Mouse (Mus musculus): ENCODE results near the gene Gm11562. TPM values are rescaled to one million over a fixed set of nuclear protein-coding genes. Genes with fewer than 3 reads are reported as not detected.

Gm11562 gene
- not detected for polyA plus RNA-seq (2014; fragmentation: Illumina TruSeq; extraction: RNeasy Lipid Tissue Mini Kit (QIAGEN cat#74804); ENCODE audit: insufficient read depth, low read depth, low replicate concordance)

DNA sequence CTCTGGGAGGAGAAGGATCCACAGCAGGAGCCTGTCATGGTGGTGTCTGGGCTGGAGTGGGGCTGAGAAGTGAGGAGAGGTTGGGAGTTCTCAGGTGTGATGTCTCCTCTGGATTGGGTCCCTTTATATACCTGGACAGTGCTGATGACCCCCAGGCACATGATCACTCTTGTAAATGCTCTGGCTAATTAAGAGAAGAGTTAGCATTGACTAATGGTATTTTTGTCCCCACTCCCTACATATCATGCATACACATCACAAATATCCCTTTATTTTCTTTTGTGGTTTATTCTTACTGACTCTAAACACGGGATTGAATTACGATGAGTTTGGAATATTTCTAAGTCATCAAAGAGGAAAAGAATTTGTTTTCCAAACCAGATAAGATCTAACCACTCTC lies at the start of gene Gm11562:
Gm11562 (minus strand) TSS at position 101 of the 400 bp plus-strand sequence.

DNA sequence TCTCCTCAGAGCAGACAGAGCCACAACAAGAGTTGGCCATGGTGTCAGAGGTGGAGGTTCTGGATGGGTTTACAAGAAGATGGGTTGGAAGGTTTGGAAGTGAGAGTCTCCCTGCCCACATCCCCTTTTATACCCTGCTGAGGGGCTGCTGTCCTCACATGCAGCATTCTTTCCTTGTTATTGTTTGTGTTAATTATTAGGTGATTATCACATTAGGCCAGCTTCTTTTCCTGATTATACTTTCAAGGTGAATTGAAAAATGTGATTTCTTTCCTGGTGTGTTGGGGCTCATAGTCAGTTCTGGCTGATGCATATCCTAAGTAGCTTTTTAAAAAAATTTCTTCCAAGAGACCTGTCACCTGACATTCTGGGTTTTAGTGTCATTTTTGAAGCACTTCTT lies 45.6 kb upstream of the Gm11562 start, which contains the start of gene Krtap4-6:
Krtap4-6 (minus strand) TSS at position 101 of the 400 bp plus-strand sequence.

DNA sequence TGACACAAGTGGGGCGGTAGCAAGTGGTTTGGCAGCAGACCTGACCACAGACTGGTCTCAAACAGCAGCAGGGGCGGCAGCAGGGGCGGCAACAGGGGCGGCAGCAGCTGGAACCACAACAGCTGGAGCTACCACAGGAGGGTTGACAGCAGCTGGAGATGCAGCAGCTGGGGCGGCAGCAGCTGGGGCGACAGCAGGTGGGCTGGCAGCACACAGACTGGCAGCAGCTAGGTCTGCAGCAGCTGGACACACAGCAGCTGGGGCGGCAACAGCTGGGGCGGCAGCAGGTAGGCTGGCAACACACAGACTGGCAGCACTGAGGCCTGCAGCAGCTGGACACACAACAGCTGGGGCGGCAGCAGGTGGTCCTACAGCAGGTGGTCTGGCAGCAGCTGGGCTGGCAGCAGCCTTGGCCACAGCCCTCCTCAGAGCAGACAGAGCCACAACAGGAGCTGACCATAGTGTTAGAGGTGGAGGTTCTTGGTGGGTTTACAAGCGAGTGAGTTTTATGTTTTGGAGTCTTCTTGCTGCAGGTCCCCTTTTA lies 38.3 kb upstream of the Gm11562 start, which contains the start of gene Gm11563:
Gm11563 (minus strand) TSS at position 494 of the 544 bp plus-strand sequence.

DNA sequence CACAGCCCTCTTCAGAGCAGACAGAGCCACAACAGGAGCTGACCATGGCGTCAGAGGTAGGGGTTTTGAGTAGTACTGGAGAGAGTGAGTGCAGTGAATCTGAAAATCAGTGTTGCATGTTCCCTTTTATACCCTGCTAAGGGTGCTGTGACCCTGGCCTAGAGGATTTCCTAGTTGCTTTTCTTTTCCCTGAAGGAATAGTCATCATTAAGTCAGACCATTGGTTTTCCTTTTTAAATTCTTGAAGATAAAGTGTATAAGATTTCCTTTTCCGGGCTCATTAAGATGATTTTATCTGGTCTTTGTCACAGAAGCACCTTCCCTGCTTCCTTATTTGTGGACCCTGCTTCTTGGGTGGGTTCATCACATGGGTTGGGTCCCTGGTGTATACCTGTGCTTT lies 29.9 kb upstream of the Gm11562 start, which contains the start of gene Gm11555:
Gm11555 (minus strand) TSS at position 101 of the 400 bp plus-strand sequence.

DNA sequence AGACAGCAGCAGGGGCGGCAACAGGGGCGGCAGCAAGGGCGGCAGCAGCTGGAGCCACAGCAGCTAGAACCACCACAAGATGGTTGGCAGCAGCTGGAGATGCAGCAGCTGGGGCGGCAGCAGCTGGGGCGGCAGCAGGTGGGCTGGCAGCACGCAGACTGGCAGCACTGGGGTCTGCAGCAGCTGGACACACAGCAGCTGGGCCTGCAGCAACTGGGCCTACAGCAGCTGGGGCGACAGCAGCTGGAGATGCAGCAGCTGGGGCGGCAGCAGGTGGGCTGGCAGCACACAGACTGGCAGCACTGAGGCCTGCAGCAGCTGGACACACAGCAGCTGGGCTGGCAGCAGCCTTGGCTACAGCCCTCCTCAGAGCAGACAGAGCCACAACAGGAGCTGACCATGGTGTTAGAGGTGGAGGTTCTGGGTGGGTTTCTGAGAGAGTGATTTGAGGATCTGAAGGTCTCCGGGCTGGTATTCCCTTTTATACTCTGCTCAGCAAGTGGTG lies 23.5 kb upstream of the Gm11562 start, which contains the start of gene Krtap4-7:
Krtap4-7 (minus strand) TSS at position 455 of the 505 bp plus-strand sequence.

DNA sequence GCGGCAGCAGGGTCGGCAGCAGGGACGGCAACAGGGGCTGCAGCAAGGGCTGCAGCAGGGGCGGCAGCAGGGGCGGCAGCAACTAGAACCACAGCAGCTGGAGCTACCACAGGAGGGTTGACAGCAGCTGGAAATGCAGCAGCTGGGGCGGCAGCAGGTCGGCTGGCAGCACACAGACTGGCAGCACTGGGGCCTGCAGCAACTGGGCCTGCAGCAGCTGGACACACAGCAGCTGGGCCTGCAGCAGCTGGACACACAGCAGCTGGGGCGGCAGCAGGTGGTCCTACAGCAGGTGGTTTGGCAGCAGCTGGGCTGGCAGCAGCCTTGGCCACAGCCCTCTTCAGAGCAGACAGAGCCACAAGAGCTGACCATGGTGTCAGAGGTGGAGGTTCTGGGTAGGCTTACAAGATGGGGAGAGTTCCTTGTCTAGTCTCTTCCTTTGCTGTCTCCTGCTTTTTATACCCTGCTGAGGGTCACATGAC lies 14.5 kb upstream of the Gm11562 start, which contains the start of gene Krtap4-2:
Krtap4-2 (minus strand) TSS at position 432 of the 482 bp plus-strand sequence.

DNA sequence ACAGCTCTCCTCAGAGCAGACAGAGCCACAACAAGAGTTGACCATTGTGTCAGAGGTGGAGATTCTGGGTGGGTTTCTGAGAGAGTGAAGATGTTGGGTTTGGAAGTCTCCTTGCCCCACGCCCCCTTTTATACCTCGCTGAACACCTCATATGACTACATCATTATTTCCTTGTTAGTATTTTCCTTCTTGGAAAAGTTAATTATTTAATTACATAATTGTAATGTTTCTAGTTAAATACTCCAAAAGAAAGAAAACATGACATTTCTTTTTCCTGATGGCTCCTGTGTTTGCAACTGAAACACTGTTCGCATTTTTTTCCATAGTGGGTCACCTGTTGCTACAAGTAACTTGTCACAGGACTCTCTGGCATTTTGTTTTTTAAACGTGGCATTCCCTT lies 7.9 kb upstream of the Gm11562 start, which contains the start of gene Krtap4-1:
Krtap4-1 (minus strand) TSS at position 101 of the 400 bp plus-strand sequence.

DNA sequence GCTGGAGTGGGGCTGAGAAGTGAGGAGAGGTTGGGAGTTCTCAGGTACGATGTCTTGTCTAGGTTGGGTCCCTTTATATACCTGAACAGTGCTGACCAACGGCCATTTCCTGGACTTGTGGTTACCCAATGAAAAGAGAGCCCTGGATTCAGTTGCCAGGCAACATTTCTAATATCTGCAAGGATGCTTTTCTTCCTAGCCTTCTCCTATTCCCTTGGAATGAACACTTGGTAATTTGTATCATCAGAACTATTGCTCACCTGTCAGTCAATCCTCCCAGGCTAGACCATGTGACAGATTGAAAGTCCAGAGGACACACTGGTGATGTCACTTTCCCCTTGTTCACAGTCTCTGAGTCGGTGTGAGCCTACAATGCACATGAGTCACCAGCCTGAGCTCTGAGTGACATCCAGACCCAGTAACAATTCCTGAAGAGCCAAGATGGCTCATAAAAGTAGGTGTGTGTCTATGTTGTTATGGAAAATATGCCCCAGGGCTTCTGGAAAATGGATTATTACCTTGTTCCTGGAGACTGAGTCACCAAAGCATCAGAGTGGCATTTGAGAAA lies 5.4 kb downstream of the Gm11562 start, which contains the start of gene Krtap2-4:
Krtap2-4 (minus strand) TSS at position 51 of the 568 bp plus-strand sequence.

DNA sequence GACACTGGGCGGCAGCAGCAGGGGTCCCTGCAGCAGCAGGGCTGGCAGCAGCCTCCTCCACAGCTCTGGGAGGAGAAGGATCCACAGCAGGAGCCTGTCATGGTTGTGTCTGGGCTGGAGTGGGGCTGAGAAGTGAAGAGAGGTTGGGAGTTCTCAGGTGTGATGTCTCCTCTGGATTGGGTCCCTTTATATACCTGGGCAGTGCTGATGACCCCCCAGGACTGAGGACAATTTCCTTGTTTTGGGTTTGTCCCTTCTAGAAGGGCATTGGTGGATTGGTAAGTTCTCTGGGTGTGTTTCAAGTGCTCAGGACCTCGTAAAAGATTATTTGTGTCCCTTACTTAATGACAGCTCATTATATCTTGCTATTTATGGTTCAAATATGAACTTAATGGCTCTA lies 10.1 kb downstream of the Gm11562 start, which contains the start of gene Gm11937:
Gm11937 (minus strand) TSS at position 101 of the 400 bp plus-strand sequence.

DNA sequence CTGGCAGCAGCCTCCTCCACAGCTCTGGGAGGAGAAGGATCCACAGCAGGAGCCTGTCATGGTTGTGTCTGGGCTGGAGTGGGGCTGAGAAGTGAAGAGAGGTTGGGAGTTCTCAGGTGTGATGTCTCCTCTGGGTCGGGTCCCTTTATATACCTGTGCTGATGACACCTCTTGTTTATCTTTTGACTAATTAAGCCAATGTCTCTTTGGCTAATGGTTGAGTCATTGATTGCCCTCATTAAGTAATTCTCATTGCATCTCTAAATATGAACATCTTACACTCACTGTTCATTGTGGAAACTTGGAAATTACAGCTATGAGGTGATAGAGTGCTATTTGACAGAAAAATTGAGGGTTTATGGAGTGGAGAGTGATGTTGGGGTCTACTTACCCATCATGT lies 17.0 kb downstream of the Gm11562 start, which contains the start of gene Gm11938:
Gm11938 (minus strand) TSS at position 101 of the 400 bp plus-strand sequence.

DNA sequence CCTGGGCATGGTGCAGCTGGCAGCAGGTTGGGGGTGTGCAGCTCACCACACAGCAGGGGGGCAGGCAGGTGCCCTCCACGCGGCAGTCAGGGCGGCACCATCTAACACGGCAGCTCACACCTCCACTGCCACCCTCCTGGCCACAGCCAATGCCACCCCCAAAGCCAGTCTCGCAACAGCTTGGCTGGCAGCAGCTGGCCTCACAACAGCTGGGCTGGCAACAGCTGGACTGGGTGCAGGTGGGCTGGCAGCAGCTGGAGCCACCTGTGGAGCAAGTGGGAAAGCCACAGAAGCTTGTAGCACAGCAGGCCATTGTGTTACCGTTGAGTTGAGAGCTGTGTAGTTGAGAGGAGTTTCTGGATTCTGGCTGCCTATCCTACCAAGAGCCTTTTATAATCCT lies 22.5 kb downstream of the Gm11562 start, which contains the start of gene Krtap9-3:
Krtap9-3 (minus strand) TSS at position 364 of the 400 bp plus-strand sequence.

DNA sequence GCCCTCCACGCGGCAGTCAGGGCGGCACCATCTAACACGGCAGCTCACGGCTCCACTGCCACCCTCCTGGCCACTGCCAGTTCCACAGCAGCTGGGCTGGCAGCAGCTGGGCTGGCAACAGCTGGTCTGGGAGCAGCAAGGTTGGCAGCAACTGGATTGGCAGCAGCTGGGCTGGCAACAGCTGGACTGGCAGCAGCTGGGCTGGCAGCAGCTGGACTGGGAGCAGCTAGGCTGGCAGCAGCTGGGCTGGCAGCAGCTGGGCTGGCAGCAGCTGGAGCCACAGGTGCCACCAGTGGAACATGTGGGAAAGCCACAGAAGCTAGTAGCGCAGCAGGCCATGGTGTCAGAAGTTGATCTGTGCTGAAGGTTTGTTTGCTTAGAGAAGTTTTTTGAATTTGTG lies 29.3 kb downstream of the Gm11562 start, which contains the start of gene Krtap1-3:
Krtap1-3 (minus strand) TSS at position 359 of the 400 bp plus-strand sequence.

DNA sequence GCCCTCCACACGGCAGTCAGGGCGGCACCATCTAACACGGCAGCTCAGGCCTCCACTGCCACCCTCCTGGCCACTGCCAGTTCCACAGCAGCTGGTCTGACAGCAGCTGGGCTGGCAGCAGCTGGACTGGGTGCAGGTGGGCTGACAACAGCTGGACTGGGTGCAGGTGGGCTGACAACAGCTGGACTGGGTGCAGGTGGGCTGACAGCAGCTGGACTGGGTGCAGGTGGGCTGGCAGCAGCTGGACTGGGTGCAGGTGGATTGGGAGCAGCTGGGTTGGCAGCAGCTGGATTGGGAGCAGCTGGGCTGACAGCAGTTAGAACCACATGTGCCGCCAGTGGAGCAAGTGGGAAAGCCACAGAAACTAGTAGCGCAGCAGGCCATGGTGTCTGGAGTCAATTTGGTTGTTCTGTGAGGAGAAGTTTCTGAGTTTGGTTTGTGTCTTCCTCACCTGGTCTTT lies 37.0 kb downstream of the Gm11562 start, which contains the start of gene Krtap1-4:
Krtap1-4 (minus strand) TSS at position 410 of the 460 bp plus-strand sequence.

DNA sequence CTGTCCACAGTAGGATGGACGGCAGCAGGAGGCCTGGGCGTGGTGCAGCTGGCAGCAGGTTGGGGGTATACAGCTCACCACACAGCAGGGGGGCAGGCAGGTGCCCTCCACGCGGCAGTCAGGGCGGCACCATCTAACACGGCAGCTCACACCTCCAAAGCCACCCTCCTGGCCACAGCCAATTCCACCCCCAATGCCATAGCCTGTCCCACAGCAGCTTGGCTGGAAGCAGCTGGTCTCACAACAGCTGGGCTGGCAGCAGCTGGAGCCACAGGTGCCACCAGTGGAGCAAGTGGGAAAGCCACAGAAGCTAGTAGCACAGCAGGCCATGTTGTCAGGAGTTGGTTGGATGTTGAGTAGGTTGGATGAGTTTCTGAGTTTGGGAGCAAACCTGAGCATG lies 39.6 kb downstream of the Gm11562 start, which contains the start of gene Krtap1-5:
Krtap1-5 (minus strand) TSS at position 381 of the 400 bp plus-strand sequence.

Other genes with a start within 250 kb of the Gm11562 start
- not detected for gene Krt28, start 245.5 kb downstream of the Gm11562 start, polyA plus RNA-seq (2014; fragmentation: Illumina TruSeq; extraction: RNeasy Lipid Tissue Mini Kit (QIAGEN cat#74804); ENCODE audit: insufficient read depth, low read depth, low replicate concordance)
- gene Krt10, start 231.1 kb downstream of the Gm11562 start, polyA plus RNA-seq (2014; fragmentation: Illumina TruSeq; extraction: RNeasy Lipid Tissue Mini Kit (QIAGEN cat#74804); ENCODE audit: insufficient read depth, low read depth, low replicate concordance): 7.6 TPM
- gene Krt12, start 198.2 kb downstream of the Gm11562 start, polyA plus RNA-seq (2014; fragmentation: Illumina TruSeq; extraction: RNeasy Lipid Tissue Mini Kit (QIAGEN cat#74804); ENCODE audit: insufficient read depth, low read depth, low replicate concordance): not detected
- not detected for gene Krt20, start 182.3 kb downstream of the Gm11562 start, polyA plus RNA-seq (2014; fragmentation: Illumina TruSeq; extraction: RNeasy Lipid Tissue Mini Kit (QIAGEN cat#74804); ENCODE audit: insufficient read depth, low read depth, low replicate concordance)
- 18.8 TPM for gene Krt23, start 127.3 kb downstream of the Gm11562 start, polyA plus RNA-seq (2014; fragmentation: Illumina TruSeq; extraction: RNeasy Lipid Tissue Mini Kit (QIAGEN cat#74804); ENCODE audit: insufficient read depth, low read depth, low replicate concordance)
- gene Krt39, start 99.1 kb downstream of the Gm11562 start, polyA plus RNA-seq (2014; fragmentation: Illumina TruSeq; extraction: RNeasy Lipid Tissue Mini Kit (QIAGEN cat#74804); ENCODE audit: insufficient read depth, low read depth, low replicate concordance): not detected
- not detected for gene Krt40, start 77.3 kb downstream of the Gm11562 start, polyA plus RNA-seq (2014; fragmentation: Illumina TruSeq; extraction: RNeasy Lipid Tissue Mini Kit (QIAGEN cat#74804); ENCODE audit: insufficient read depth, low read depth, low replicate concordance)
- not detected for gene Krtap3-3, start 69.6 kb downstream of the Gm11562 start, polyA plus RNA-seq (2014; fragmentation: Illumina TruSeq; extraction: RNeasy Lipid Tissue Mini Kit (QIAGEN cat#74804); ENCODE audit: insufficient read depth, low read depth, low replicate concordance)
- not detected for gene Krtap3-2, start 63.6 kb downstream of the Gm11562 start, polyA plus RNA-seq (2014; fragmentation: Illumina TruSeq; extraction: RNeasy Lipid Tissue Mini Kit (QIAGEN cat#74804); ENCODE audit: insufficient read depth, low read depth, low replicate concordance)
- not detected for gene Gm11939, start 61.0 kb downstream of the Gm11562 start, polyA plus RNA-seq (2014; fragmentation: Illumina TruSeq; extraction: RNeasy Lipid Tissue Mini Kit (QIAGEN cat#74804); ENCODE audit: insufficient read depth, low read depth, low replicate concordance)
- gene Krtap3-1, start 53.8 kb downstream of the Gm11562 start, polyA plus RNA-seq (2014; fragmentation: Illumina TruSeq; extraction: RNeasy Lipid Tissue Mini Kit (QIAGEN cat#74804); ENCODE audit: insufficient read depth, low read depth, low replicate concordance): not detected
- not detected for gene Krtap1-5, start 39.4 kb downstream of the Gm11562 start, polyA plus RNA-seq (2014; fragmentation: Illumina TruSeq; extraction: RNeasy Lipid Tissue Mini Kit (QIAGEN cat#74804); ENCODE audit: insufficient read depth, low read depth, low replicate concordance)
- not detected for gene Krtap1-4, start 36.8 kb downstream of the Gm11562 start, polyA plus RNA-seq (2014; fragmentation: Illumina TruSeq; extraction: RNeasy Lipid Tissue Mini Kit (QIAGEN cat#74804); ENCODE audit: insufficient read depth, low read depth, low replicate concordance)
- gene Krtap1-3, start 29.1 kb downstream of the Gm11562 start, polyA plus RNA-seq (2014; fragmentation: Illumina TruSeq; extraction: RNeasy Lipid Tissue Mini Kit (QIAGEN cat#74804); ENCODE audit: insufficient read depth, low read depth, low replicate concordance): not detected
- gene Krtap9-3, start 22.3 kb downstream of the Gm11562 start, polyA plus RNA-seq (2014; fragmentation: Illumina TruSeq; extraction: RNeasy Lipid Tissue Mini Kit (QIAGEN cat#74804); ENCODE audit: insufficient read depth, low read depth, low replicate concordance): not detected
- not detected for gene Gm11938, start 17.1 kb downstream of the Gm11562 start, polyA plus RNA-seq (2014; fragmentation: Illumina TruSeq; extraction: RNeasy Lipid Tissue Mini Kit (QIAGEN cat#74804); ENCODE audit: insufficient read depth, low read depth, low replicate concordance)
- gene Gm11937, start 10.2 kb downstream of the Gm11562 start, polyA plus RNA-seq (2014; fragmentation: Illumina TruSeq; extraction: RNeasy Lipid Tissue Mini Kit (QIAGEN cat#74804); ENCODE audit: insufficient read depth, low read depth, low replicate concordance): not detected
- not detected for gene Krtap2-4, start 5.6 kb downstream of the Gm11562 start, polyA plus RNA-seq (2014; fragmentation: Illumina TruSeq; extraction: RNeasy Lipid Tissue Mini Kit (QIAGEN cat#74804); ENCODE audit: insufficient read depth, low read depth, low replicate concordance)
- not detected for gene Krtap4-1, start 7.8 kb upstream of the Gm11562 start, polyA plus RNA-seq (2014; fragmentation: Illumina TruSeq; extraction: RNeasy Lipid Tissue Mini Kit (QIAGEN cat#74804); ENCODE audit: insufficient read depth, low read depth, low replicate concordance)
- not detected for gene Krtap4-2, start 14.6 kb upstream of the Gm11562 start, polyA plus RNA-seq (2014; fragmentation: Illumina TruSeq; extraction: RNeasy Lipid Tissue Mini Kit (QIAGEN cat#74804); ENCODE audit: insufficient read depth, low read depth, low replicate concordance)
- gene Krtap4-7, start 23.7 kb upstream of the Gm11562 start, polyA plus RNA-seq (2014; fragmentation: Illumina TruSeq; extraction: RNeasy Lipid Tissue Mini Kit (QIAGEN cat#74804); ENCODE audit: insufficient read depth, low read depth, low replicate concordance): not detected
- gene Gm11555, start 29.8 kb upstream of the Gm11562 start, polyA plus RNA-seq (2014; fragmentation: Illumina TruSeq; extraction: RNeasy Lipid Tissue Mini Kit (QIAGEN cat#74804); ENCODE audit: insufficient read depth, low read depth, low replicate concordance): not detected
- not detected for gene Gm11563, start 38.5 kb upstream of the Gm11562 start, polyA plus RNA-seq (2014; fragmentation: Illumina TruSeq; extraction: RNeasy Lipid Tissue Mini Kit (QIAGEN cat#74804); ENCODE audit: insufficient read depth, low read depth, low replicate concordance)
- gene Krtap4-6, start 45.5 kb upstream of the Gm11562 start, polyA plus RNA-seq (2014; fragmentation: Illumina TruSeq; extraction: RNeasy Lipid Tissue Mini Kit (QIAGEN cat#74804); ENCODE audit: insufficient read depth, low read depth, low replicate concordance): not detected
- gene Gm14190, start 70.3 kb upstream of the Gm11562 start, polyA plus RNA-seq (2014; fragmentation: Illumina TruSeq; extraction: RNeasy Lipid Tissue Mini Kit (QIAGEN cat#74804); ENCODE audit: insufficient read depth, low read depth, low replicate concordance): not detected
- not detected for gene Gm14180, start 113.9 kb upstream of the Gm11562 start, polyA plus RNA-seq (2014; fragmentation: Illumina TruSeq; extraction: RNeasy Lipid Tissue Mini Kit (QIAGEN cat#74804); ENCODE audit: insufficient read depth, low read depth, low replicate concordance)
- gene Gm11595, start 152.5 kb upstream of the Gm11562 start, polyA plus RNA-seq (2014; fragmentation: Illumina TruSeq; extraction: RNeasy Lipid Tissue Mini Kit (QIAGEN cat#74804); ENCODE audit: insufficient read depth, low read depth, low replicate concordance): not detected
- not detected for gene Krtap4-8, start 160.3 kb upstream of the Gm11562 start, polyA plus RNA-seq (2014; fragmentation: Illumina TruSeq; extraction: RNeasy Lipid Tissue Mini Kit (QIAGEN cat#74804); ENCODE audit: insufficient read depth, low read depth, low replicate concordance)
- gene Krtap4-9, start 164.8 kb upstream of the Gm11562 start, polyA plus RNA-seq (2014; fragmentation: Illumina TruSeq; extraction: RNeasy Lipid Tissue Mini Kit (QIAGEN cat#74804); ENCODE audit: insufficient read depth, low read depth, low replicate concordance): not detected
- gene Gm11596, start 173.0 kb upstream of the Gm11562 start, polyA plus RNA-seq (2014; fragmentation: Illumina TruSeq; extraction: RNeasy Lipid Tissue Mini Kit (QIAGEN cat#74804); ENCODE audit: insufficient read depth, low read depth, low replicate concordance): not detected
- gene Gm11569, start 178.5 kb upstream of the Gm11562 start, polyA plus RNA-seq (2014; fragmentation: Illumina TruSeq; extraction: RNeasy Lipid Tissue Mini Kit (QIAGEN cat#74804); ENCODE audit: insufficient read depth, low read depth, low replicate concordance): not detected
- gene Gm11554, start 184.0 kb upstream of the Gm11562 start, polyA plus RNA-seq (2014; fragmentation: Illumina TruSeq; extraction: RNeasy Lipid Tissue Mini Kit (QIAGEN cat#74804); ENCODE audit: insufficient read depth, low read depth, low replicate concordance): not detected
- not detected for gene Krtap4-13, start 189.5 kb upstream of the Gm11562 start, polyA plus RNA-seq (2014; fragmentation: Illumina TruSeq; extraction: RNeasy Lipid Tissue Mini Kit (QIAGEN cat#74804); ENCODE audit: insufficient read depth, low read depth, low replicate concordance)
- not detected for gene Gm11564, start 195.2 kb upstream of the Gm11562 start, polyA plus RNA-seq (2014; fragmentation: Illumina TruSeq; extraction: RNeasy Lipid Tissue Mini Kit (QIAGEN cat#74804); ENCODE audit: insufficient read depth, low read depth, low replicate concordance)
- gene 2300003K06Rik, start 217.6 kb upstream of the Gm11562 start, polyA plus RNA-seq (2014; fragmentation: Illumina TruSeq; extraction: RNeasy Lipid Tissue Mini Kit (QIAGEN cat#74804); ENCODE audit: insufficient read depth, low read depth, low replicate concordance): not detected
- not detected for gene Krtap4-16, start 231.2 kb upstream of the Gm11562 start, polyA plus RNA-seq (2014; fragmentation: Illumina TruSeq; extraction: RNeasy Lipid Tissue Mini Kit (QIAGEN cat#74804); ENCODE audit: insufficient read depth, low read depth, low replicate concordance)
- not detected for gene Gm11568, start 237.5 kb upstream of the Gm11562 start, polyA plus RNA-seq (2014; fragmentation: Illumina TruSeq; extraction: RNeasy Lipid Tissue Mini Kit (QIAGEN cat#74804); ENCODE audit: insufficient read depth, low read depth, low replicate concordance)
- gene Gm11559, start 244.0 kb upstream of the Gm11562 start, polyA plus RNA-seq (2014; fragmentation: Illumina TruSeq; extraction: RNeasy Lipid Tissue Mini Kit (QIAGEN cat#74804); ENCODE audit: insufficient read depth, low read depth, low replicate concordance): not detected